Mouse (Mus musculus): ENCODE measurements around the gene Thap2.

DNA sequence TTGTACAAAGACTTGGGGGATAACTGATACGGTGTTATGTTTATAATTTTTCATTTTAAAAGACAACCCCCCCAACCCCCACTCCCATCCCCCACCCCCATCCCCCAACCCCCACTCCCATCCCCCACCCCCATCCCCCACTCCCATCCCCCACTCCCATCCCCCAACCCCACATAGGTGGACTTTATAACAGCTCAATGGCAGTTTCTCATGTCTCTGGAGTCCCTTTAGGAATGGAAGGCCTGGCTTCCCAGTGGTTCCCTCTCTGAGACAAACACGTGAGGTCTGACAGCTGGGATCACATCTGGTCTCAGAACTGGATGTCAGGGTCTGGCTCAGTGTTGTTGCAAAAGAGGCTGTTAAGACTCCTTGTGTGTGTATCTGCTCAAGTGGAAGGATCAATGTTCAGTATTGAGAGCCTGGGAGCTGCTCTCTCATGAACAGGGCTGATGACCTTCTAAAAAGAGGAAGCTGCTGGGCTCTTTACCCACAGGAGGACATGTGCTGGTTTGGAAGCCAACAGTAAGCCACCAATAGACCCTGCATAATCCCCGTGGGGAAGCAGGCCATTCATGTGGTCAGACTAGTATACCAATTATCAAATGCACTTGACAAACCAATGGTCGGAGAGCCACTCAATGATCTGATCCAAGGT, 41.3 kb downstream of the Thap2 start:
- TF ChIP-seq CTCF (IDR thresholded peaks at IDR 0.05; ENCODE audit: low read depth, low read length) (no peak), POLR2A (IDR thresholded peaks at IDR 0.05; ENCODE audit: borderline replicate concordance, low read depth, low read length) (no peak)

All from bone marrow macrophage, adult 2 months (primary cell).